Mouse (Mus musculus) forebrain, embryonic 14.5 days (tissue): Measurements from ENCODE around the gene Bcl7a. TPM values are rescaled to one million over a fixed set of nuclear protein-coding genes. Genes with fewer than 3 reads are reported as not detected.

Source experiments
- ATAC-seq: fragments of 200-750 bp; cut with Nextera tagmentation; 2 replicates; pipeline ENCODE4 v1.8.0; 2017; ENCODE audit warnings: mild to moderate bottlenecking, moderate library complexity
- DNase-seq: peaks from one replicate; pipeline ENCODE4 v3.0.0-alpha.2; 2015; ENCODE audit warnings: low spot score
- H3K27ac ChIP-seq: fragments of 300-500 bp; sonication (generic); 2 replicates; pipeline ENCODE4 v1.5.1; 2014; ENCODE audit warnings: low read depth, mild to moderate bottlenecking, control low read depth, low read length, moderate library complexity
- H3K27me3 ChIP-seq: fragments of 300-500 bp; sonication (generic); replicated peaks from 2 replicates; pipeline ENCODE4 v1.6.1; 2014; ENCODE audit warnings: low read length, control low read depth, mixed read lengths; ENCODE audit not compliant: control insufficient read depth, insufficient read depth
- H3K36me3 ChIP-seq: fragments of 300-500 bp; sonication (generic); 2 replicates; pipeline ENCODE4 v1.6.1; 2014; ENCODE audit warnings: low read length, control low read depth; ENCODE audit not compliant: control insufficient read depth, insufficient read depth
- H3K4me1 ChIP-seq: fragments of 300-500 bp; sonication (generic); 2 replicates; pipeline ENCODE4 v1.6.1; 2014; ENCODE audit warnings: antibody characterized with exemption, low read length, control low read depth; ENCODE audit not compliant: control insufficient read depth, insufficient read depth
- H3K4me2 ChIP-seq: fragments of 300-500 bp; sonication (generic); 2 replicates; pipeline ENCODE4 v1.6.1; 2014; ENCODE audit warnings: mild to moderate bottlenecking, control low read depth, low read length
- H3K4me3 ChIP-seq: fragments of 300-500 bp; sonication (generic); 2 replicates; pipeline ENCODE4 v1.5.1; 2014; ENCODE audit warnings: low read depth, low read length, control low read depth
- H3K9ac ChIP-seq: fragments of 300-500 bp; sonication (generic); 2 replicates; pipeline ENCODE4 v1.6.1; 2014; ENCODE audit warnings: mild to moderate bottlenecking, low read length, control low read depth, moderate library complexity
- H3K9me3 ChIP-seq: fragments of 300-500 bp; sonication (generic); replicated peaks from 2 replicates; pipeline ENCODE4 v1.6.1; 2016; ENCODE audit warnings: low read length, control low read depth, mixed read lengths; ENCODE audit not compliant: control insufficient read depth
- WGBS: fragments of 180-500 bp; shearing (Covaris S2); extraction: QIAGEN DNeasy Blood & Tissue Kit; methylation state at CpG from one replicate; pipeline ENCODE4 v1.1.7; 2014; 5-methylcytosine and 5-hydroxymethylcytosine counted together
- polyA plus RNA-seq: library from polyadenylated mRNA; unstranded; fragments of >200 nt; fragmentation: Nextera tagmentation; extraction: Ambion mirVana; gene quantifications from 2 replicates; pipeline ENCODE4 v1.2.1, GENCODE M21; 2014

Gene Bcl7a
- polyA plus RNA-seq, 1 experiment from 2014 or later, result 71.6 TPM

- H3K27ac ChIP-seq, result peak overlapping the region; percentile 11; the same call in 1 of the 2 replicates
- WGBS, result 74% methylated on average over 18 of the region's 18 CpGs
- H3K27me3 ChIP-seq, result no peaks in the 10 kb centered on the region
- H3K9me3 ChIP-seq, result no peaks in the 10 kb centered on the region
- H3K4me3 ChIP-seq, result no peak overlapping the region
- peak overlapping the region; percentile 8; the same call in 1 of the 2 replicates for H3K9ac ChIP-seq
- H3K4me1 ChIP-seq, result no peaks in the 10 kb centered on the region
- ATAC-seq (no peak), DNase-seq (no peak)
- no peaks in the 10 kb centered on the region for H3K36me3 ChIP-seq
- H3K4me2 ChIP-seq, result no peak overlapping the region
Observed at GRCm38 (mm10) chr5:123307630-123308282, 35.9 kb upstream of the Bcl7a start.

GRCm38 (mm10) chr5:123309816-123310215, 33.8 kb upstream of the Bcl7a start:
- H3K27me3 ChIP-seq, result no peaks in the 10 kb centered on the region
- no peak overlapping the region for H3K4me2 ChIP-seq
- ATAC-seq, result no peak
- H3K4me1 ChIP-seq, result no peaks in the 10 kb centered on the region
- H3K9me3 ChIP-seq, result no peaks in the 10 kb centered on the region
- H3K27ac ChIP-seq, result peak overlapping the region; percentile 62; the same call in 1 of the 2 replicates
- no peak for DNase-seq
- no peak overlapping the region for H3K4me3 ChIP-seq
- H3K36me3 ChIP-seq, result no peaks in the 10 kb centered on the region
- 48% methylated on average over 10 of the region's 10 CpGs for WGBS
- no peak overlapping the region for H3K9ac ChIP-seq

DNA sequence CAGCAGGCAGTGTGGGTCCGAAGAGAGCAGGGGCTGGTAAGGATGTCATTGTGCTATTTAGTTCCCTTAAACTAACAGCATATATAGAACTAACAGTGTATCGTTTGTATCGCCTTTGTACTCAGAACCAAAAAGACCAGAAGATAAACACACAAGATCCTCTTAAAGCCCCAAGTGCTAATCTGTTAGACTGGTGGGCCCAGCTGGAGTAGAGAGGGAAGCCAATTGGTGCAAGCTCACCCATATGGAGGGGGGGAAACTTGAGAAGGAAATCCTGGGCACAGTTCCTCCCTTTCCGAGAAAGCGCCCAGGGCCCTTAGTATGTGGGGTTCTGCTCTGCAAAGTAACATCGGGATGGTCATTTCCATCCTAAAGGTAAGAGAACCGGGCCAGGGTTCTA, 33.4 kb upstream of the Bcl7a start:
- Histone ChIP-seq H3K9me3 (no peaks in the 10 kb centered on the region), H3K4me2 (no peak overlapping the region), H3K27me3 (no peaks in the 10 kb centered on the region), H3K4me3 (no peak overlapping the region), H3K27ac (peak overlapping the region; percentile 62; the same call in 1 of the 2 replicates), H3K36me3 (no peaks in the 10 kb centered on the region), H3K4me1 (no peaks in the 10 kb centered on the region), H3K9ac (no peak overlapping the region)
- WGBS, result 62% methylated on average over 7 of the region's 7 CpGs
- no peak for ATAC-seq
- peak; percentile 64 for DNase-seq

DNA sequence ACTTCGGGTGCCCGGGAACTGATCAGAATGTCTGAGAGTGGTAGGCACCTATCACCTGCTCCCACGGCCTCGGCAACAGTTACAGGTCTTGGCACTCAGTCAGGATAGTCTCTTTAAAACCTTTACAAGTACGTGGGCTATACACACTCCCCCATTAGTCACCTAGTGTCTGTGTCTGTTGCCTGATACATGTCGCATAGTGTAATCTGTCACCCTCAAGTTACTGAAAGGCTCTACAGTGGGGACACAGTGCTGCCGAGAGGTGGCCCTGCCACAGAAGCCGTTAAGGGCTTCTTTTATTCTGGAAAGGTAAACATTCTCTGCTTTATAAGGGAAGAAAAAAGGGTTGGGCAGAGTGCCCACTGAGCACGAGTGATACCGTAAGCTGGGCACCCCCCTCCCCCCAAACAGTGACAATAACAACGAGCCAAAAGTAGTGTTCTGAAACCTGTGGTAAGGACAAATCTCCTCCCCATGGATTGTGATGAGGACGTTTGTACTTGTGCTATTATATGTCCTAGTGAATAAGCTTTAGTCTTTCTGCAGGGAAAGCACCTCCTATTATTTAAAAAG, 30.5 kb upstream of the Bcl7a start:
- no peaks in the 10 kb centered on the region for H3K4me1 ChIP-seq
- no peak overlapping the region for H3K9ac ChIP-seq
- no peak overlapping the region for H3K4me2 ChIP-seq
- whole genome bisulfite sequencing, result 31% methylated on average over 12 of the region's 12 CpGs
- H3K27me3 ChIP-seq, result no peaks in the 10 kb centered on the region
- no peak overlapping the region for H3K4me3 ChIP-seq
- H3K9me3 ChIP-seq, result no peaks in the 10 kb centered on the region
- H3K27ac ChIP-seq, result no peak overlapping the region
- DNase-seq (no peak), ATAC-seq (no peak)
- no peaks in the 10 kb centered on the region for H3K36me3 ChIP-seq

GRCm38 (mm10) chr5:123313851-123314380, 29.7 kb upstream of the Bcl7a start:
- Histone ChIP-seq H3K4me3 (no peak overlapping the region), H3K9me3 (no peaks in the 10 kb centered on the region), H3K27ac (no peak overlapping the region), H3K27me3 (no peaks in the 10 kb centered on the region), H3K4me2 (no peak overlapping the region), H3K4me1 (no peaks in the 10 kb centered on the region), H3K36me3 (no peaks in the 10 kb centered on the region), H3K9ac (no peak overlapping the region)
- WGBS, result 53% methylated on average over 11 of the region's 11 CpGs
- ATAC-seq, result no peak
- no peak for DNase-seq

GRCm38 (mm10) chr5:123315219-123315866, 28.3 kb upstream of the Bcl7a start:
- Histone ChIP-seq H3K36me3 (no peaks in the 10 kb centered on the region), H3K9ac (no peak overlapping the region), H3K9me3 (no peaks in the 10 kb centered on the region), H3K27ac (no peak overlapping the region), H3K4me2 (no peak overlapping the region), H3K27me3 (no peaks in the 10 kb centered on the region), H3K4me3 (no peak overlapping the region), H3K4me1 (no peaks in the 10 kb centered on the region)
- WGBS, result 54% methylated on average over 10 of the region's 10 CpGs
- DNase-seq, result no peak
- ATAC-seq, result no peak

- Histone ChIP-seq H3K27ac (no peak overlapping the region), H3K4me1 (no peaks in the 10 kb centered on the region), H3K9ac (no peak overlapping the region), H3K4me2 (no peak overlapping the region), H3K36me3 (no peaks in the 10 kb centered on the region), H3K27me3 (no peaks in the 10 kb centered on the region), H3K9me3 (no peaks in the 10 kb centered on the region), H3K4me3 (no peak overlapping the region)
- WGBS, result 26% methylated on average over 6 of the region's 6 CpGs
- DNase-seq (peak; percentile 60), ATAC-seq (no peak)
Observed at GRCm38 (mm10) chr5:123317992-123318391, 25.6 kb upstream of the Bcl7a start.

DNA sequence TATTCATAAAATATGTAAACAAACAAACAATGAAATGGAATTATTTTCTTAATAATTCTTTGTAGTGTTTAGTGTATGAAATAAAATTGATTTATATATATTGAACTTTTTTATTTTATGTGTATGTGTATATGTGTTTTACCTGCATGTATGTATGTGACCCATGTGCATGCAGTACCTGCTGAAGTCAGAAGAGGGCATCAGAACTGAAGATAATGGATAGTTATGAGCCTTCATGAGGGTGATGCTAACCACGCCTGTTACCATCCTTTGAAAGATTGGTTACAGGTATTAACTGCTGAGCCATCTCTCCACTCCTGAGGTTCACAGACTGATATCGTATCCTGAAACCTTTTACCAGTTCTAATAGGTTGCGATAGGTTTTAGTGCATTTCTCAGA, 23.5 kb upstream of the Bcl7a start:
- Histone ChIP-seq H3K4me3 (no peak overlapping the region), H3K36me3 (no peaks in the 10 kb centered on the region), H3K4me1 (peaks cover 5% of the 10 kb centered on the region; the same call in 1 of the 2 replicates), H3K27ac (no peak overlapping the region), H3K9me3 (no peaks in the 10 kb centered on the region), H3K4me2 (no peak overlapping the region), H3K9ac (no peak overlapping the region), H3K27me3 (no peaks in the 10 kb centered on the region)
- 92% methylated on average over 3 of the region's 3 CpGs for WGBS
- DNase-seq (no peak), ATAC-seq (no peak)

DNA sequence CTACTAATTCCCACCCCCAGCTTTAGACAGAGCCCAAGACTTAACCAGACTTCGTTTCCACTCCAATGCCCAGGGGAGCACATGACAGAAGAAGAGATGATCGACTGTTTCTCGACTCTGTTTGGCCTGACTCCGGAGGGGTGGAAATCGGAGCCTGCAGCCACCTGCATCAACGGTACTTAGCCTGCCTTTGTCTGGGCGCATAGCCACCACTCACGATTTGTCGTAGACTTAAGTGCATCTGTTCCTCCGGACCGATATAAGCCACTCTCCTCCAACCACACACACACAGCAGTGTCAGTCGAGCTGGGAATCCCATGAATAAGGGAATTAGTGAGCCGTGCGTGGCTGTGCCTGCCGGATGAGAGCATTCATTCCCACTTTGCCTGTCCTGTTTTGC, 19.4 kb upstream of the Bcl7a start:
- peak overlapping the region; percentile 47 for H3K9ac ChIP-seq
- no peaks in the 10 kb centered on the region for H3K9me3 ChIP-seq
- WGBS, result 5% methylated on average over 15 of the region's 15 CpGs
- peaks cover 14% of the 10 kb centered on the region for H3K4me1 ChIP-seq
- H3K27me3 ChIP-seq, result no peaks in the 10 kb centered on the region
- peak overlapping the region; percentile 36 for H3K4me2 ChIP-seq
- no peak overlapping the region for H3K4me3 ChIP-seq
- ATAC-seq (peak; percentile 26; the same call in 1 of the 2 replicates), DNase-seq (peak; percentile 61)
- no peak overlapping the region for H3K27ac ChIP-seq
- no peaks in the 10 kb centered on the region for H3K36me3 ChIP-seq
